Mouse (Mus musculus) liver, adult 2 months (tissue): ENCODE measurements around the gene Cyp3a16.
"Not testable (repeated sequence)": the region's sequence is repeated elsewhere in the genome, so short reads cannot be mapped to it uniquely, and the experiment has no call there.

Experiments
- CTCF ChIP-seq: fragments of 200-500 bp; IDR thresholded peaks from 2 replicates; pipeline ENCODE4 v1.5.1; 2011; ENCODE audit warnings: low read depth, low read length, control low read depth
- POLR2A ChIP-seq: fragments of 200-500 bp; IDR thresholded peaks from 2 replicates; pipeline ENCODE4 v1.6.1; 2011; ENCODE audit warnings: low read length, control low read depth; ENCODE audit not compliant: insufficient read depth; ENCODE audit errors: extremely low read depth

DNA sequence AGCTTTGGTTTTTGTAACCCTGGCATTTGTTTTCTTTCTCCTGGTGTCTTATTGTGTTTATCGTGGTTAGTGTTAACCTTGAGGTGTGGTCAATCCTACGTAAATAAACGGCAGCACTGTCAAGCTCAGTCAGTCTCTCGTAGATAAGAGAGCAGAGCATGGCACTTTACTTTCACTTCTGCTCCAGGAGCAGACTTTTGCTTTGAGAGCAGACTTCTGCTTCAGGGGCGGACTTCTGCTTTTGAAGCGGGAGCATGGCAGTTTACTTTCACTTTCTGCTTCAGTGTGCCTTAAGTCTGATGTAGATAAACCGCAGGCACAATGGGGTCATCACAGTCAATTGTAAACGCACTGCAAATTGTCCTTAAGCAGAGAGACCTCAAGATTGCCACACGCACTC, 54.1 kb downstream of the Cyp3a16 start:
- TF ChIP-seq CTCF, POLR2A: not testable (repeated sequence)
